Mouse (Mus musculus) spleen, adult 2 months (tissue): ENCODE measurements around the gene Ptges. TPM values are rescaled to one million over a fixed set of nuclear protein-coding genes. Genes with fewer than 3 reads are reported as not detected.
"Not testable (repeated sequence)": the region's sequence is repeated elsewhere in the genome, so short reads cannot be mapped to it uniquely, and the experiment has no call there.

Experiments
- DNase-seq, 2 experiments: peaks; one replicate each; pipeline versions ENCODE4 v3.0.0 to v3.0.0-alpha.2; 2012 to 2021; ENCODE audit warnings: low spot score in 2 of 2, low read depth in 1 of 2
- H3K27ac ChIP-seq: fragments of 200-500 bp; 2 replicates; pipeline ENCODE4 v1.5.1; 2012; ENCODE audit warnings: low read length, inconsistent platforms; ENCODE audit not compliant: insufficient read depth
- H3K27me3 ChIP-seq: fragments of 200-500 bp; 2 replicates; pipeline ENCODE4 v1.6.1; 2012; ENCODE audit warnings: mild to moderate bottlenecking, moderate library complexity, low read length, inconsistent platforms; ENCODE audit not compliant: control insufficient read depth, insufficient read depth
- H3K36me3 ChIP-seq: fragments of 200-500 bp; 2 replicates; pipeline ENCODE4 v1.6.1; 2012; ENCODE audit warnings: mild to moderate bottlenecking, low read length, inconsistent platforms; ENCODE audit not compliant: control insufficient read depth, insufficient read depth
- H3K4me1 ChIP-seq: fragments of 200-500 bp; 2 replicates; pipeline ENCODE4 v1.6.1; 2011; ENCODE audit warnings: inconsistent platforms; ENCODE audit not compliant: control insufficient read depth, insufficient read depth, insufficient read length
- H3K4me3 ChIP-seq: fragments of 200-500 bp; 2 replicates; pipeline ENCODE4 v1.5.1; 2011; ENCODE audit warnings: mild to moderate bottlenecking, inconsistent platforms; ENCODE audit not compliant: insufficient read depth, insufficient read length; ENCODE audit errors: extremely low read depth
- CTCF ChIP-seq: fragments of 200-500 bp; IDR thresholded peaks from 2 replicates; pipeline ENCODE4 v1.5.1; 2011; ENCODE audit warnings: mild to moderate bottlenecking, inconsistent platforms; ENCODE audit not compliant: insufficient read depth, insufficient read length, insufficient replicate concordance; ENCODE audit errors: extremely low read depth
- POLR2A ChIP-seq: fragments of 200-500 bp; IDR thresholded peaks from 2 replicates; pipeline ENCODE4 v1.6.1; 2011; ENCODE audit warnings: low read depth, low read length, inconsistent platforms
- WGBS: fragments of 180-500 bp; shearing (Covaris S2); methylation state at CpG from one replicate; pipeline ENCODE4 v1.1.7; 2018; 5-methylcytosine and 5-hydroxymethylcytosine counted together
- polyA plus RNA-seq: library from polyadenylated mRNA; depleted of rRNA; stranded (reverse); fragments of >200 nt; gene quantifications from 2 replicates; pipeline ENCODE4 v1.2.3, GENCODE M21; 2012

Gene Ptges
- polyA plus RNA-seq, 1 experiment = 14.3 TPM

DNA sequence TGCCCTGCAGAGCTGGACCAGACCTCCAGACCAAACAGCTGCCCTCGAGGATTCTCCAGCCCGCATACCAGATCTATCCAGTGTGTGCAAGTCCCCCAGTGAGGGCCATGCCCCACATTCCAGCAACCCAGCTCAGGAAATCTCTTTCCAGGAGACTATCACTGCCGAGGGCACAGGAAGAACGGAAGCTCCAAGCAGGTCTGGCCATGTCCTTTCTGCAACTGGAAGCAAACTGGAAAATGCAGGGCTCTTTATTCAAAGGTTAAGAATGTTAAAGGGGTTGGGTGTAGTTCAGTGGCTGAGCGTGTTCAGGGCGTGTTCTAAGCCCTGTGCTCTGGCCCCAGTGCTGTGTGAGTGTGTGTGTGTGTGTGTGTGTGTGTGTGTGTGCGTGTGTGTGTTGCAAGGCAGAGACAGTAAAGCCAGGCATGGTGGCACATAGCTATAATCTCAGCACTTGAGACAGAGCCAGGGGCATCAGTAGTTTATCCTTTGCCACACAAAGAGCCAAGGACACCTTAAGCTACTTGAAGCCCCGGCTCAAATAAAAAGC lies 10.8 kb downstream of the Ptges start:
- Histone ChIP-seq H3K36me3 (no peaks in the 10 kb centered on the region), H3K4me1 (no peaks in the 10 kb centered on the region), H3K27me3 (no peaks in the 10 kb centered on the region), H3K4me3 (no peak overlapping the region), H3K27ac (no peak overlapping the region)
- TF ChIP-seq POLR2A (no peak), CTCF (no peak)
- DNase-seq = no peak
- 74% methylated on average over 8 of the region's 8 CpGs for WGBS

- H3K27me3 ChIP-seq = no peaks in the 10 kb centered on the region
- WGBS = 73% methylated on average over 6 of the region's 6 CpGs
These were observed 11.5 kb downstream of the Ptges start for GRCm38 (mm10) chr2:30918126-30918525.

DNA sequence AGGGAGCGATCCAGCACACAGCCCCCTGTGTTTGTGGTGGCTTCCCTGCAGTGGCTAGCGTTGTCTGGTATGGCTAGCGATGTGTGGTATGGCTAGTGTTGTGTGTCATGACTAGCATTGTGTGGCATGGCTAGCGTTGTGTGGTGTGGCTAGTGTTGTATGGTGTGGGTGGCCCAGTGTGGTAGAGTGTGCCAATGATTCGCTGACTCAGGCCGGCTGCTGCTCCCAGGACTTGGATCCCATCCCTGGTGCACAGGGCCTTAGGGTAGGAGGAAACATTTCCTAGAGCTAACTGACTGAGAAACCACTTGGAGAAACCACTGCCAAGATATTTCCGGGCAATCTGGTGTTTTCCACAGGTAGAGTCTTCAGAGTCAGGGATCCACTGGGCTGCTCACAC lies 12.0 kb downstream of the Ptges start:
- DNase-seq = no peak
- 94% methylated on average over 7 of the region's 7 CpGs for WGBS
- TF ChIP-seq POLR2A (no peak), CTCF (no peak)
- Histone ChIP-seq H3K27ac (no peak overlapping the region), H3K27me3 (no peaks in the 10 kb centered on the region), H3K4me3 (no peak overlapping the region), H3K4me1 (no peaks in the 10 kb centered on the region), H3K36me3 (no peaks in the 10 kb centered on the region)

More at GRCm38 (mm10) chr2:30918126-30918525, 11.5 kb downstream of the Ptges start:
- Histone ChIP-seq H3K4me3 (no peak overlapping the region), H3K36me3 (no peaks in the 10 kb centered on the region), H3K4me1 (no peaks in the 10 kb centered on the region), H3K27ac (no peak overlapping the region)
- no peak for DNase-seq
- no peak for TF ChIP-seq POLR2A
- no peak for TF ChIP-seq CTCF

GRCm38 (mm10) chr2:30915933-30916332 lies 13.7 kb downstream of the Ptges start:
- not testable (repeated sequence) for H3K4me1 ChIP-seq, H3K4me3 ChIP-seq, DNase-seq, H3K27ac ChIP-seq, H3K27me3 ChIP-seq, H3K36me3 ChIP-seq
- WGBS = 65% methylated on average over 6 of the region's 6 CpGs

GRCm38 (mm10) chr2:30915376-30915775 lies 14.3 kb downstream of the Ptges start:
- H3K27me3 ChIP-seq = no peaks in the 10 kb centered on the region
- no peak overlapping the region for H3K27ac ChIP-seq
- TF ChIP-seq CTCF (no peak), POLR2A (no peak)
- no peak overlapping the region for H3K4me3 ChIP-seq
- no peaks in the 10 kb centered on the region for H3K4me1 ChIP-seq
- DNase-seq = no peak
- no peaks in the 10 kb centered on the region for H3K36me3 ChIP-seq
- 85% methylated on average over 5 of the region's 5 CpGs for WGBS

DNA sequence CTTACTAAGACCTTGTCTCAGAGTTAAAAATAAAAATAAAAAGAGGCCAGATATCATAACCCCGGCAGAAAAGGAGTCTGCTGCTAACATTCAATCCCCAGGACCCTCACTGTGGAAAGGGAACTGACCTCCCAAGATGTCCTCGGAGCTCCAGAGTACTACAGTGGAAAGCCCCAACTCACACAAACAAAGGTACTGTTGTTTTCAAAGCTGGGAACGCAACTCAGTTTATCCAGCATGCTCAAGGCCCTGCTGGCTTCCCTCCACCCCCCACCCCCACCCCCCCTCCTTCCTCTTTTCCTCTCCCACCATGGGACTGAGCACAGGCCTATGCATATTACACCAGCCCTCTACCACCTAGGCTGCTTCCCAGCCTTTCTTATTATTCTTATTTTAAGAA lies 14.8 kb downstream of the Ptges start:
- no peak overlapping the region for H3K27ac ChIP-seq
- no peaks in the 10 kb centered on the region for H3K27me3 ChIP-seq
- 86% methylated on average over 3 of the region's 3 CpGs for WGBS
- DNase-seq = no peak
- H3K4me1 ChIP-seq = no peaks in the 10 kb centered on the region
- H3K4me3 ChIP-seq = no peak overlapping the region
- H3K36me3 ChIP-seq = no peaks in the 10 kb centered on the region
- no peak for TF ChIP-seq CTCF
- TF ChIP-seq POLR2A = no peak

GRCm38 (mm10) chr2:30913022-30913421 lies 16.6 kb downstream of the Ptges start:
- H3K27me3 ChIP-seq = no peaks in the 10 kb centered on the region
- no peak for DNase-seq
- no peak overlapping the region for H3K4me3 ChIP-seq
- no peaks in the 10 kb centered on the region for H3K36me3 ChIP-seq
- no peak for TF ChIP-seq POLR2A
- no peak for TF ChIP-seq CTCF
- WGBS = 81% methylated on average over 8 of the region's 8 CpGs
- no peak overlapping the region for H3K27ac ChIP-seq
- no peaks in the 10 kb centered on the region for H3K4me1 ChIP-seq
